Mouse (Mus musculus) testis, adult 2 months (tissue): ENCODE data around the gene Cacna1c. TPM values are rescaled to one million over a fixed set of nuclear protein-coding genes. Genes with fewer than 3 reads are reported as not detected.
A peak's percentile ranks its signal among the peaks of the same experiment; 100 is the strongest.

ENCODE experiments used
- H3K27ac ChIP-seq: fragments of 200-500 bp; 2 replicates; pipeline ENCODE4 v1.5.1; 2012; ENCODE audit warnings: low read depth, low read length; ENCODE audit not compliant: control insufficient read depth, insufficient read depth
- H3K27me3 ChIP-seq: fragments of 200-500 bp; 2 replicates; pipeline ENCODE4 v1.6.1; 2012; ENCODE audit warnings: mild to moderate bottlenecking, low read length, moderate library complexity; ENCODE audit not compliant: control insufficient read depth, insufficient read depth
- H3K36me3 ChIP-seq: fragments of 200-500 bp; 2 replicates; pipeline ENCODE4 v1.6.1; 2012; ENCODE audit warnings: mild to moderate bottlenecking, low read length; ENCODE audit not compliant: control insufficient read depth, insufficient read depth
- H3K4me1 ChIP-seq: fragments of 200-500 bp; 2 replicates; pipeline ENCODE4 v1.6.1; 2012; ENCODE audit warnings: low read length; ENCODE audit not compliant: control insufficient read depth, insufficient read depth
- H3K4me3 ChIP-seq: fragments of 200-500 bp; 2 replicates; pipeline ENCODE4 v1.5.1; 2012; ENCODE audit warnings: low read depth, mild to moderate bottlenecking, low read length, moderate library complexity, mixed read lengths; ENCODE audit not compliant: control insufficient read depth
- CTCF ChIP-seq: fragments of 200-500 bp; IDR thresholded peaks from 2 replicates; pipeline ENCODE4 v1.5.1; 2012; ENCODE audit warnings: low read depth, mild to moderate bottlenecking, inconsistent platforms, low read length, moderate library complexity; ENCODE audit not compliant: control insufficient read depth, insufficient read depth, insufficient replicate concordance
- POLR2A ChIP-seq: fragments of 200-500 bp; IDR thresholded peaks from 2 replicates; pipeline ENCODE4 v1.6.1; 2012; ENCODE audit warnings: low read depth, mild to moderate bottlenecking, inconsistent platforms, low read length, moderate library complexity; ENCODE audit not compliant: control insufficient read depth
- polyA plus RNA-seq: library from polyadenylated mRNA; depleted of rRNA; stranded (reverse); fragments of >200 nt; gene quantifications from 2 replicates; pipeline ENCODE4 v1.2.3, GENCODE M21; 2012

Cacna1c gene
- polyA plus RNA-seq, 1 experiment = 1.8 TPM

GRCm38 (mm10) chr6:119176103-119176502, 20.1 kb downstream of the Cacna1c start:
- H3K4me1 ChIP-seq = peaks cover 6% of the 10 kb centered on the region
- H3K27me3 ChIP-seq = no peaks in the 10 kb centered on the region
- no peaks in the 10 kb centered on the region for H3K36me3 ChIP-seq
- TF ChIP-seq CTCF (no peak), POLR2A (no peak)
- no peak overlapping the region for H3K27ac ChIP-seq
- no peak overlapping the region for H3K4me3 ChIP-seq

DNA sequence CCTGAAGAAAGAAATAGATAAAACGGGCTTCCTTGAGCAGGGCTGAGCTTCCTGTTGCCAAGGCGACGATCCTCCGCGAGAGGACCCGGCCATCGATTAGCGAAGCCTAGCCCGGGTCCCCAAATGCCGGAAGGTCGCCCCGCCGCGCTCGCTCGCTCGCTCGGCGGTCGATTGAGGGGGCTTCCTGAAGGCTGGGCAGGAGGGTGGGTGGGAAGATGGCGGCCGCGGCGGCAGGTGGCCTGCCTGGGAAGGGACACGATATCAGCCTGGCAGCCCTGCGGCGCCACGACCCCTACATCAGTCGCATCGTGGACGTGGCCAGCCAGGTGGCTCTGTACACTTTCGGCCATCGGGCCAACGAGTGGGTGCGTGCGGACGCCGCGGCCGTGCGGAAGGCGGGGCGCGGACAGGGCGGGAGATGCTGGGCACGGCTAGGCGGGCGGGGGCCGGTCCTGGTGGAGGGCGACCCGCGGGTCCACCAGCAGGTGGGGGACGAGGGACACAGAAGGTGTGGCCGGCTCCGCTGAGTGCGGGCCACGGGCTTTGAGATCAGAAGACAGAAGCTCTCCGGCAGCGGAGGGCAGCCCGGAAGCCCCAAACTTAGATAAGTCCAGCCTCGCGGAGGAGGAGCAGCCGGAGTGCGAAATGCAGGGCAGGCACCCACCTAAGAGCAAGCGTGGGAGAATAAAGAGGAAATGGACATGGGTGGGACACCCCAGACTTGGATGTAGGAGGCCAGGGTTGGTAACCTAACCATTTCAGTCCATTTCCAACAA, 21.0 kb downstream of the Cacna1c start, which contains the start of gene Dcp1b:
TSS of gene Dcp1b (plus strand) at position 176 of the 776 bp plus-strand sequence.
- TF ChIP-seq POLR2A (peak; percentile 89), CTCF (no peak)
- Histone ChIP-seq H3K27me3 (no peaks in the 10 kb centered on the region), H3K4me3 (peak within 1 kb of the TSS; percentile 97), H3K4me1 (peaks cover 6% of the 10 kb centered on the region), H3K36me3 (no peaks in the 10 kb centered on the region), H3K27ac (peak within 1 kb of the TSS; percentile 93)

DNA sequence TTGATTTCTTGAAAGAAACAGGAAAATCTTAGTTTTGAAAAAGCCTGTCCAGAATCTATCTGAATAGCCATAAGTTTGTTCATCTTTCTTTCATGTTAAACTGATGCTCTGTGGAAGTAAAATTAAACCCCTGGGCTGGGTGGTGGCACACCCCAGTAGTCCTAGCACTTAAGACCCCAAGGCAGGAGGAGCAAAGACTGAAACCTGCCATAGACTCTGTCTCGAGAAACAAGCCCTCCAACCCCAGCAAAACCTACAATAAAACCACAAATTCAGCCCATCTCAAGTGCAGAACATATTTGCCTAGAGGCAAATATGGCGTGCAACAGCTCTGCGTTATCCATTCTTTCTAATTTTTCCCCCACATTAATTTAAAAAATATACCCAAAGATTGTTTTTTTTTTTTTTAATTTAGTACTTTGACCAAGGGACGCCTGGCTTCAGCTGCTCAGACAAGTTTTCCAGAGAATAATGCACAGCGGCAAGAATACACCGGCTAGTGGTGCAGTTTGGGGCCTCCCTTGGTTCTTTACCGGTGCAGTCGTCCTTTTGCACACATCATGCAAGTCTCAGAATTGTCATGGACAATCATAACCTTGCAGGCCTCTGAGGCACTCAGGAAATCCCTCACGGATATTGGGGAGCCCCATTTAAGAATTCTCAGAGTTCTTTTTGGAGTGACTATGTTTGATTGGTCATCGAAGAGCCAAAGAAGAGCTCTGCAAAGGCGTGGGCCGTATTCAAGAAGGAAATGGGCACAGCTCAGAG, 21.7 kb downstream of the Cacna1c start:
- peak overlapping the region; percentile 97 for H3K4me3 ChIP-seq
- H3K27me3 ChIP-seq = no peaks in the 10 kb centered on the region
- TF ChIP-seq POLR2A = no peak
- no peak for TF ChIP-seq CTCF
- H3K4me1 ChIP-seq = peaks cover 6% of the 10 kb centered on the region
- peak overlapping the region; percentile 50; the same call in 1 of the 2 replicates for H3K27ac ChIP-seq
- no peaks in the 10 kb centered on the region for H3K36me3 ChIP-seq

GRCm38 (mm10) chr6:119165677-119166076, 30.5 kb downstream of the Cacna1c start:
- TF ChIP-seq CTCF = no peak
- no peak for TF ChIP-seq POLR2A
- Histone ChIP-seq H3K4me1 (no peaks in the 10 kb centered on the region), H3K27me3 (no peaks in the 10 kb centered on the region), H3K27ac (no peak overlapping the region), H3K4me3 (no peak overlapping the region), H3K36me3 (no peaks in the 10 kb centered on the region)

- no peaks in the 10 kb centered on the region for H3K27me3 ChIP-seq
- H3K4me1 ChIP-seq = no peaks in the 10 kb centered on the region
- H3K36me3 ChIP-seq = no peaks in the 10 kb centered on the region
- no peak overlapping the region for H3K4me3 ChIP-seq
- TF ChIP-seq CTCF = no peak
- no peak overlapping the region for H3K27ac ChIP-seq
Measured at GRCm38 (mm10) chr6:119145109-119145508, 51.1 kb downstream of the Cacna1c start.

DNA sequence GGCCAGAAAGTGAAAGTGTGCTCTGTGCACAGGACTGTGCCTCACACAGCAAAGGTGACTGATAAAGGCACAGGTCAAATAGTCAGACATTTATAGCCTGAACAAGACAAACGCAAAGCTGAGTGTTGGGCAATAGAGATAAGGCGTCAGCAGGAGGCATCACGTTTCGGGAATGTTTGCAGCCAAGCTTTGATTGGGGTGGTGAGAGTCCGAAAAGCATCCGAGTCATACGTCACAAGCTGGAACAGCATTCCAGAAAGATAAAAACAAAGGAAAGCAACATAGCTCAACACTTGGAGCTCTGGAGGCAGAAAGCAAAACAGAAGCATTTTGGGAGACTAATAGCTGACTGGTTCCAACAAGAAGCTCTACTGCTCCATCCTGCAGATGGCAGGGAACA, 56.7 kb downstream of the Cacna1c start:
- no peaks in the 10 kb centered on the region for H3K4me1 ChIP-seq
- H3K27ac ChIP-seq = no peak overlapping the region
- TF ChIP-seq CTCF (no peak), POLR2A (no peak)
- no peaks in the 10 kb centered on the region for H3K27me3 ChIP-seq
- no peaks in the 10 kb centered on the region for H3K36me3 ChIP-seq
- H3K4me3 ChIP-seq = no peak overlapping the region

DNA sequence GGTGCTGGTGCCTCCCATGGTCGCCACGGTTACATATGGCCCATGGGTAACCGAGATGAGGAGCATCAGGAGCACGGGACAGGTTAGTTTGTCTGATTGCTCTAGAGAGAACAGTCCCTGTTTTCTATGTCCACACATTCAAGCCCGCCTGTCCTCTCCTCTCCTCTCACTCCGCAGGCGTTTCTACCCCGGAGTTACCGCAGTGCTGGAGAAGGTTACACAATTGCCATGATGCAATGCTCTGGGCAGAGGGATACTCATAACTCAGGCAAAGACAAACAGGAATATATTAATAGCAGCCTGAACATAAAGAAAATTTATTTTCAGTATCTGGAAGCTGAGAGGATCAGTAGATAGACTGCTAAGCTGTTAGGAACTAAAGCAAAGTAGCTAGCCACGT, 58.5 kb downstream of the Cacna1c start:
- Histone ChIP-seq H3K4me1 (no peaks in the 10 kb centered on the region), H3K4me3 (no peak overlapping the region), H3K27ac (no peak overlapping the region), H3K27me3 (no peaks in the 10 kb centered on the region), H3K36me3 (no peaks in the 10 kb centered on the region)
- no peak for TF ChIP-seq POLR2A
- TF ChIP-seq CTCF = no peak
